Mouse (Mus musculus) left cerebral cortex, postnatal 10 days (tissue): ENCODE data around the gene Gne. TPM values are rescaled to one million over a fixed set of nuclear protein-coding genes. Genes with fewer than 3 reads are reported as not detected.
"Not testable (repeated sequence)": the region's sequence is repeated elsewhere in the genome, so short reads cannot be mapped to it uniquely, and the experiment has no call there.

Source experiments
- DNase-seq, 2 experiments: peaks; one replicate each; pipeline ENCODE4 v3.0.0; 2021 to 2022; ENCODE audit warnings: low spot score in 2 of 2, mixed read lengths in 1 of 2; ENCODE audit errors: extremely low spot score in 1 of 2
- intact Hi-C: fragments of 180-260 bp; cut with DNase I; formaldehyde crosslinking; loops from one replicate; pipeline ENCODE4 v1.15.1; 2025
- total RNA-seq, 2 experiments: library from RNA; stranded (reverse); gene quantifications; 2 replicates each; pipeline ENCODE4 v1.2.3; 2021

Gne gene
- total RNA-seq, 2 experiments from 2014 or later = 43.4 to 50.7 TPM

DNA sequence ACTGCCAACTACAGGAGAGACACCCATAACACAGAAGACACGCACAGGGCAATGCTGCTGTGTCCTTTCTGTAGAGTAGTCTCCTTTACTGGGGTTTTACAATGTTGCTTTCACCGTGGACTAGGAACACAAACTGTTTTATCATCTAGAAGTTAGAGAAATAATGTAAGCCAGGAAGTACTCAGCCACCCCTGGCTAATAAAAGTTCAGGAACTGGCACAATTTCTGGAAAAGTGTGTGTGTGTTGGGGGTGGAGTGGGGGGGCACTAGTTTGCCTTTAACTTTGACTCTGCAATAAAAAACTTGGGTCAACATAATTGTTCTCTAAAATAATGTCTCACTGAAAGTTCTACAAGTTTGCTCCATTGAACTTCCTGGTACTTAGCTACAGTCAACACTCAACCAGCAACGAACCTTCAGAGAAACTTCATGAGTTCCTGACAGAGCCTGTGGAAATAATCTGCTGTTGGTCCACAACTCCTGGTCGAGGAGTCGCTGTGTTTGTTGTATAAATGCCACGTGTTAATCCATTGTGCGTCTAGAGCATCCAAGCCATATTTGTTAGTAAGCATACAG is 5.5 kb downstream of the Gne start:
- intact Hi-C loops = no loop called here
- DNase-seq = no peak

DNA sequence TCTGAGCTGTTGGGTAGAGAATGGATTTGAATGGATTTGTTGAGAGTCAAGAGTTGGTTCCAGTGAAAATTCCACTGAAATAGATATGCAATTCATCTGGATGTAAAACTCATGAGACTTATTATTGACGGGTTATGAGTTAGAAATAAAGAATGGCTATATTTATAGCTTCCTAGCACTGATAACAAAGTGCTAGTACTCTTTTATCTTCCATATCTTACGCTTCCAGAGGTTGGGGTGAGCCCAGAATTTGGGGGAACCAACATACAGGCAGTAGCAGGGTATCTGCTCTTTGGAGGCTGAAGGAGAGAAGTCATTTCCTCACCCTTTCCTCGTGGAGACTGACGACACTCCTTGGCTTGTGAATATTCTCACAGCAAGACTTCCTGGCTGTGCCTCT is 9.6 kb downstream of the Gne start:
- intact Hi-C loops = loop anchor here (5.0 kb wide), 1 partner anchor 38 kb away; no protein-coding TSS in a partner anchor

DNA sequence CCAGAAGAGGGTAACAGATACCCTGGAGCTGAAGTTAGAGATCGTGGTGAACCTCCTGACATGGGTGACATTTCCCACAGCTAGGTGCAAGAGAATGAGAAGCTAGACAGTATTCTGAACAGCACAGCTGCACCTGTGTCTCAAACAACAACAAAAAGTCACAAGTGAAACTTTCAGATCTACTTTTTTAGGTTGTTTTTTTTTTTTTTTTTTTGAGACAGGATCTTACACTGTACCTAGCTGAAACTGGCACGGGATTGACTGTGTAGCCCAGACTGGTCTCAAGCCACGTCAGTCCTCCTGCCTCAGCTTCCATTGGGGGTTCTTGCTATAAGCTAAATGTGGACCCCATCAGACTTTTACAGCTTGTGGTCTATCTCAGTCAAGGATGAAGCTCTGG is 10.2 kb downstream of the Gne start:
- DNase-seq = no peak
- intact Hi-C loops = loop anchor here (5.0 kb wide), 1 partner anchor 39 kb away; no protein-coding TSS in a partner anchor

More for the DNA sequence above, 9.6 kb downstream of the Gne start:
- no peak for DNase-seq

DNA sequence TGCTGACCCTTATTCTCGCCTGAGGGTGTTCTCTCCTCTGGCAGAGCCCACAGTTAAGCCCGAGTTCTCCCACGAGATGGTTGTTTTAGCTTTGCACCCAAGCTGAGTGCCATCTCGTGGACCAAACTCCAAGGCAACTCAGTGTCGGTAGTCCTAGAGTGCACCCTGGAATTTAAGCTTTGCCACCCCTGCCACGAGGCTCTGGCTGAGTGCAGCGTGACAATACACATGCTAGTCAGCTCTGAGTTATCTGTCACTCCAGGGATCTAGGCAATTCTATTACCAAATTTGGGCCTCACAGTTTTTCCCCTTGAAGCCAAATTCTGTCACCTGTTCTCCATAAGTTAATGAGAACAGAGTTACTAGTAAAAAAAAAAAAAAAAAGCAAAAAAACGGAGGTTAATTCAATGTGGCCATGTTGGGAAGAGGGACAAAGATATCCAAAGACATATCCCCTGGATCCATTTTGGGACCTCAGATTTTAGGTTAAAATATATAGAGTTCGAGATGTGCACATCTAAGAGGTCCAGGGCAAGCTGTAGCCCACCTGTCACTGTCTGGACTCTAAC is 11.0 kb downstream of the Gne start:
- no peak for DNase-seq
- intact Hi-C loops = loop anchor here (5.0 kb wide), 1 partner anchor 39 kb away; no protein-coding TSS in a partner anchor

DNA sequence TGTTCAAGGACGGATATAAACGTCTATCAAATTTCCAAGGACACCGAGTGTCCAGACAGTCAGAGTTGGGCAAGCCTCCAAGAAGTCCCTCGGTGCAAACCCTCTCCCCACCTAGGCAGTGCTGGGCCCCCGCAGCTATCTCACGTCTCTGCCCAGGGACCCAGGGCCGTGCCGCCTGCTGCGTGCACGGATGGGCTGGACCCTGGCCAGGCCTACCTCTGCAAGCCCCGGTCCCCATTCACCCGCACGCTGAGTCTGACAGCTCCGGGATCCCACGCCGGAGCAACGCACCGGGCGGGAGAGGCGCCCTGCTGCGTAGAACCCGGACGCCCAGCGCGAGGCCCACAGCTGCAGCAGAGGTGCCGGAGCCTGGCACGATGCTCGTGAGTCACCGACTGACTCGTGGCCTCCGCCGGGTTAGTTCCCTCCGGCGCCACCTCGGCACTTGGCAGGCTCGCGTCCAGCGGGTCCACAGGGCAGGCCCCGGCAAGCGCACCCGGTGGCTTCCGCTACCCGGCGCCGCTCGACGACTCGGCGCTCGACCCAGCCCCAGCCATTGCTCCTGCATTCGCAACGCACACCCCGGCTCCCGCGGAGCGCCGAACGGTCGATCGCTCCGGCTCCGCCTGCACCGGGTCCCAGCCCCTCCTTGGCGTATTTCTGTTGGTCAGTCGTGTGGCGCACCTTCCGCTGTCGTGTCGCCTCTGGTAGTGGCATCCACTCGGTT is 11.7 kb downstream of the Gne start:
- peak; percentile 85 to 95 for DNase-seq
- intact Hi-C loops = loop anchor here (5.0 kb wide), 1 partner anchor 40 kb away; no protein-coding TSS in a partner anchor

DNA sequence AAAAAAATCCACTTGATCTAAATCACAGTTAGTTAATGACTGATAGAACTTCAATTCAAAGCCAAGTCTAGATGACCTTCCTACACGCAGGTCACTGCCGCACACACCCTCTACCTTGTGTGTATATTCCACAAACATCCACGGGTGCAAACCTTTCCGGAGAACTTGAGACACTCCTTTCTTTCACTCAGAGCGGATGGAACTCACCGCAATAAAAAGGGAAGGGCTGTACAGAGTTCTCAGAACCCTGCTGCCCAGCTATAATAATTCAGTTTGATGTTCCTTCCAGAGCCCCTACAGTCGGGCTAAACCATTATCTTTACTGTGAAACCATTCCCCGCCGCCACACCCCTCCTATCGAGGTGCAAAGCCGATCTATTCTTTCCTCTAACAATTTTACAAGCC is 12.2 kb downstream of the Gne start:
- intact Hi-C loops = loop anchor here (5.0 kb wide), 1 partner anchor 41 kb away; no protein-coding TSS in a partner anchor
- no peak for DNase-seq

DNA sequence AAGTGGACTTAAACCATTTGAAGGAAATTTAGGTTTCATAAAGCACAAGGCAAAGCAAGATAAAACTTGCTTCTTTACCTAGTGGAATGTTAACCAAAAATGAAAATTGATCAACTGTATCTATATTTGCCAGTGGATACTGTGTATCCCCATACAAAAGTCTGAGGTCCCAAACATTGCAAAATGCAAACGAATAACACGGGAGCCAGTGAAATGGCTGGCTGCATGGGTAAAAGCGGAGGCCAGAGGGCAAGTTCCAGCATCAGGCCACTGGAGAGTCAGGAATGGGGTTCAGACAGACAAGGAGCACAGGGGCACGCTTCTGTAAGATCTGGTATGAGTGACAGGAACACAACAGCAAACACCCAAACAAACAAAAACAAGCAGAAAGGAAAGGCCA is 13.3 kb downstream of the Gne start:
- no peak for DNase-seq
- intact Hi-C loops = loop anchor here (5.0 kb wide), 1 partner anchor 42 kb away; no protein-coding TSS in a partner anchor

DNA sequence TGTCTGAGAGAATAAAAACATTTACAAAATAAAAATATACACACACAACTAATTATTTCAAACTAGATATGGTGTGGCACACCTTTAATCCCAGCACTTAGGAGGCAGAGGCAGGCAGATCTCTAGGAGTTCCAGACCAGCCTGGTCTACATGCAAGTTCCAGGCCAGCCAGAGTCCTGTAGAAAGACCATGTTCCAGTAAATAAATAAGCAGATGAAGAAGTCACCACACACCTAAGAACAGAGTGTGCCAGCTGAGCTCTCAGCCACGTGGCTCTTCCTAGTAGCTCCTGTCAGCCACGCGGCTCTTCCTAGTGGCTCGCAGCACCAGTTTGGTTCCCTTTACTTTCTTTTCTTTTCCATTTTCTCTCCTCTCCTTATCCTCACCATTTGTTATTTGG is 14.6 kb downstream of the Gne start:
- DNase-seq = no peak
- intact Hi-C loops = loop anchor here (5.0 kb wide), 2 partner anchors 53 to 223 kb away; no protein-coding TSS in a partner anchor

DNA sequence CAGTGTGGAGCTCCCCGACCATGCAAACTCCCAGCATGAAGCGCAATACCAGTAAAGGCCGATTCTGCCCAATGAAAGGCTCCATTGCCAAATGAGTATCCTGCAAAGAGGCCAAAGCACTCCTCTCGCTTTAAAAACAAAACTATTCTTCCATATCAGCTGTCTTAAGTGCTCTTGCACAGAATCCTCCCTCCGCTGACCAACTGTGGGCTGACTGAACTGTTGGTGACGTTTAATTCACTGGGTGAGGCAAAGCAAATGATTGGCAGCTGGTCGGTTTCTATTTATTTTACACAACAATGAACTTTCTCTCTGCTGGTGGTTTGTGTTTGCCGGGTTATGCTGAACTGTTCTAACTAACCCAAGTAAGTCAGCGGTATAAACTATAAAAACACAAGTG is 15.2 kb downstream of the Gne start:
- no peak for DNase-seq
- intact Hi-C loops = loop anchor here (5.0 kb wide), 2 partner anchors 54 to 224 kb away; no protein-coding TSS in a partner anchor

DNA sequence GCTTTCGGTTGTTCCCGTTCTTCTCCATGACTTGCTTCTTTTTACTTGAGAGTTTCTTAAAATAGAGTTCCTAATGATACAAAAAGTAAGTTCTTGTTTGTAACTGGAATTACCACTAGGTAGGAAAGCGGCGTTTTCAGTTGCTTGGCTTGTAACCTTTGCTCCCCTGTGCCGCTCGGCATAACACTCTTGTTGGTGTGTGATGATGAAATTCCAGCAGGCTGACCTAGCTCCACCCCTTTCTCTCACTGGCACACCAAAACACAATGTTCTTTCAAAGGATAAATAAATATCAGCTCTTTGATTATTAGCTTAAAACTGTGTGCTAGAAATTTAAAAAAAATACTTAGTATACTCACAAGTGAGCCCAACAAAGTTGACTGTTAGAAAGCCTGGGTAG is 17.1 kb downstream of the Gne start:
- no peak for DNase-seq
- intact Hi-C loops = loop anchor here (5.0 kb wide), 2 partner anchors 55 to 225 kb away; no protein-coding TSS in a partner anchor

DNA sequence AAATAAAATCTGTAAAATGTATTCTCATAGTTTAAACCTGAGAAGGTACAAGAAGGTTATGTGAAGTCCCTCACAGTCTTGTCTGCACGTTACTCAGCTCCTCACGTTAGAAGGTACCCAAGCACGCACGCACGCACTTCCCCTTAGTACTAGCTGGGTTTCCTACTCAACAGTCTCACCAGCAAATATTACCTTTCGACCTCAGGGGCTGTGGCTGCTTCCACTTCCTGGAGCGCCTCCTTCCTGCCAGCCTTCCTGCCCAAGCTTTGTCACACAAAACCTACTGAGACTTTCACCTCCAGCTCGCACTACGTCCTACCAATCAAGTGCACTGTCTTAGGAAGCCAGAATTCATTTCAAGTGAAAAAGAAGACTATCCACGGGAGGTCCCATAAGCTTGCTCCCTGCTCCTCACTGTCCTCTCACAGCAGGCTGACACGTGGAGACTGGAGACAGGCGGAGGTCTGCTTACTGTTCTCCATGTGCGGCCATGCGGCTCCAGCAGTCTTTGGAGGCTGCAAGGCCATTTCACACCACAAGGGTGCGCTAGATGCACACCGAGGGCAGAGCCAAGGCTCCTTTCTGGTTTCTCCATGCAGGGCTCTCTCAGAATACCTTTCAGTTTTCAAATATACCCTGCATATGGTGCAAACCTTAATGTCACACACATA is 18.5 kb downstream of the Gne start:
- DNase-seq = peak; percentile 88 to 89
- intact Hi-C loops = loop anchor here (5.0 kb wide), 2 partner anchors 57 to 227 kb away; no protein-coding TSS in a partner anchor

DNA sequence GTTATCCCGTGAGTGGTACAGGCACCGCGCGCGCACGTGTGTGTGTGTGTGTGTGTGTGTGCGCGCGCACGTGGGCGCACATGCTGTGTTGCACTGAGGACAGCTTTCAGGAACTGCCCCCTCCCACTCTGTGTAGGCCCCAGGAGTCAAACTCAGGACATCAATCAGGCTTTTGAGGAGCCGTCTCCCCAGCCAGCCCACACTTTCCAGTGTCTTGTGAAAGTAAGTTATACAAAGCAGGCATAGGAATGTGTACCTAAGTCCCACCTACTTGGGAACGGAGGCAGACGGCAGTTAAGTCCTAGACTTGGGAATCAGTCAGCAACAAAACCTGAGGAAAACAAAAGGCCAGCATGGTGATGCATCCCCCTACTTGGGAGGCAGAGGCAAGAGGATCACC is 21.2 kb downstream of the Gne start:
- no peak for DNase-seq
- intact Hi-C loops = no loop called here

DNA sequence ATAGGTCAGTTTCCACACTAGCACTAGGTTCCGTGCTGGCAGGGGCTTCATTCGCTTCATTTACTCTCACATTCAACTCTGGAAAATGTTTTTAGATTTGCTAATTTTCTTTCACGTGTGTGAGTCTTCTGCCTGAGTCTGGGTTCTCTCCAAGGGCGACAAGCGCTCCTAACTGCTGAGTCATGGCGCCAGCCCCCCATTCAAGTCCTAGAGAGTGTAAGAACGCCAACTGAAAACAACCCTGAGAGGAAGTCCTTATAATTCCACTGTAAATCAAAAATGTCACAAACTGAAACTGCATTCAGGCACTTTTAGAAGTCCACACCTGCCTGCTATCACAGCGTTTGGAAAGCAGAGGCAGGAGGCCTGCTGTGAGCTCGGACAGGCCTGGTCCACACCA is 21.9 kb downstream of the Gne start:
- intact Hi-C loops = no loop called here
- DNase-seq = no peak

DNA sequence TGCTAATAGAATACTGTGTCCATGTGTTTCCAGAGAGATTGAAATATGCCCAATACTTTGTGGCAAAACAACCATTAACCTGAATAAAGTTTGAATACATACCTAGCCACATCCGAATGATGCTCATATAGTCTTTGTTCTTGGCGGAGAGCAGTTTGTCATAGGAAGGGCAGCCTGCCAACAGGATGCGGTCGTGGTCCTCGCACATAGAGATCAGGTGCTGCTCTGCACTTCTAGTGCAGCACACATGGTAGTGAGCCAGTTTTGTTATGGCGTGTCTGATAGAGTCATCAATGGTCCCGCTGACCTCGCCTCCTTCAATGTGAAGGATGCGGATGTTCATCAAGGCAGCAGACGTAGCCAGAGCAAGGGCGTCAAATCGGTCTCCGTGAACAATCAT is 24.3 kb downstream of the Gne start:
- DNase-seq = no peak
- intact Hi-C loops = no loop called here

DNA sequence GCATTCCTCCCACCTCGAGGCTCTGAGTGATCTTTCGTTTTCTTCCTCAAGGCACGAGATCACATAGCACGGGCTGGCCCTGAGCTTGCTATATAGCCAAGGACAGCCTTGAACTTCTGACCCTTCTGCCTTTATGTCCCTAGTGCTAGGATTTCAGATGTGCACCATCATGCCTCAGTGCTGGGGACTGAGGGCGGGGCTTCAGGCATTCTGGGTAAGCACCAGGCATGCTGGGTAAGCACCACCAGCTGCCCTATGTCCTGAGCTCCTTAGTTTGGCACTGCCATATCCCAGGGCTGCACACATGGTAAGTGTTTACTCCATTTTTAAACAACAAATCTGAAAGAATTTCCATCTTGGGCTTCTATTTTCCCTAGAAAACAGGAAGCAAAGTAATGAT is 34.2 kb downstream of the Gne start:
- DNase-seq = no peak
- intact Hi-C loops = no loop called here

DNA sequence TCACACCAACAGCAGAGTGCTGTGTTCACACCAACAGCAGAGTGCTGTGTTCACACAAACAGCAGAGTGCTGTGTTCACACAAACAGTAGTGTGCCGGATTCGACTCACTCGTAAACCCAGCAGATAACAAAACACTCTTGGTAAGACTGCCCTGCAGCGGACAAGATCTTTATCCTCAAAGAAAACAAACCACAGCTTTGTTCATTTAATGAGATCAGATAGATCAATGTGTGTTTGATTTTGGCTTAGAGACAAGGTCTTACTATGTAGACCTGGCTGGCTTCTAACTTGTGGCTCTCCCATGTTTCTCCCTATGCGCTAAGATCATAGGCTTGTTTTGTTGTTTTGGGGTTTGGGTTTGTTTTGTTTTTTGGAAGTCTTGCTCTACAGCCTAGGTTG is 37.9 kb downstream of the Gne start:
- DNase-seq = no peak
- intact Hi-C loops = no loop called here

DNA sequence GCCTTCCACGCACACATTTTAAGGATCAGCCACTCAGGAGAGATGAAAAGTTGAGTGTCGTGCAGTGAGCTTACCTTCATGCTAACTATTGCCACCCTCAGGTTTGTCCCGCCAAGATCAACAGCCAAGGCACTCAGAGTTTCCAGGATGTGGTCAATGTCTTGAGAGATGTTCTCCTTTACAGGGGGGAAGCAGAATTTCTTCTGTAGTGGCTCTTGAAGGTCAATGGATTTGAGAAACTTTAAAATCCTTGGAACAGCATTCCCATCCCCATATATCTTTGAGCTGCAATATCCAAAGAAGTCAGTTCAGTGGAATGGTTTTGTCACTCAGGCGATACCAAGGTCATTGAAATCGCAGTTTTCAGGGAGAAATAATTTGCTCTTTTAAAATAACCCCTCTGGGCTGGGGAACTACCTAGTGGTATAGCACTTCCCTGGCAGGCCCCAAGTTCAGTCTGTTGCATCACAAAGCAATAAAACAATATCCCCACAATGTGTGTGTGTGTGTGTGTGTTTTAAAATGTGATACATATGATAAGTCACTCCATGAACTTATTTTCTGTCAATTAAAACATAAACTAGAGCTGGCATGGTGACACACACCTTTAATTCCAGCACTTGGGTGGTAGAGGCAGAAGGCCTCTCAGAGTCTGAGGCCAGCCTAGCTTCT is 39.2 kb downstream of the Gne start:
- no peak for DNase-seq
- intact Hi-C loops = no loop called here

DNA sequence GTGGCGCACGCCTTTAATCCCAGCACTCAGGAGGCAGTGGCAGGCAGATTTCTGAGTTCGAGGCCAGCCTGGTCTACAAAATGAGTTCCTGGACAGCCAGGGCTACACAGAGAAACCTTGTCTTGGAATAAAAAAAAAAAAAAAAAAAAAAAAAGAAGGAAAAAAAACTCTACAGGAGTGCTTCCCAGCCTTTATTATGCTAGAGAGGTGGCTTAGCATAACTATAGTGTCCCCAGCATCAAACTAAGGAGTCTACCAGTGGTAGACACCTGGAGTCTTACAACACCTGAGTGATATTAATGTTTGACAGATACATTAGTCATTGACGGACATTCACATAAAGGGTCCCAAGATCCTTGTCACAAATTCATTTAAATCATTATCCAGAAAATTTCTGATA is 40.8 kb downstream of the Gne start:
- intact Hi-C loops, DNase-seq: not testable (repeated sequence)

DNA sequence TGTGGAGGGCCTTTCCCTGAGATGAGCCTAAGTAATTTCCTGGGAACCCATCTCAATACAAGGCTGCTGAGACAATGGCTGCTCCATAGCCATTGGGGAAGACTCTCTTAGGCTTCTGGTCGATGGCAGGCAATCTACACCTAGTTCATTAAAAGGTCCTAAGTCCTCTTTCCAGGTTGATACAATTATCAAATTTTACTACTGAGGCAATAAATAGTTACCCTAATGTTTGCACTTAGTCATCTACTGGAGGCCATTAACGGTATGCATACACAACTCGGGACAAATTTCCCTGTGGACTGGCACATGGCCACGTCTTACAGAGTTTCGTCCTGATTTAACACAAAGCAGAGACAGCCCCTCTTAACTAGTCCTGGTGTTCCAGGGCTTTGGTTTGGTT is 41.5 kb downstream of the Gne start:
- intact Hi-C loops = no loop called here
- DNase-seq = no peak
